Mouse (Mus musculus): ENCODE data around the gene Toe1. TPM values are rescaled to one million over a fixed set of nuclear protein-coding genes. Genes with fewer than 3 reads are reported as not detected.

Toe1 gene
- polyA plus RNA-seq, 1 experiment = 30.9 TPM

- H3K36me3 ChIP-seq (ENCODE audit: control insufficient read depth, insufficient read depth, low read length) = no peaks in the 10 kb centered on the region
- no peaks in the 10 kb centered on the region for H3K27me3 ChIP-seq (ENCODE audit: control insufficient read depth, insufficient read depth, low read length)
- TF ChIP-seq CTCF (IDR thresholded peaks at IDR 0.05; ENCODE audit: control insufficient read depth, insufficient read depth, insufficient replicate concordance, low read depth, low read length) (no peak), POLR2A (IDR thresholded peaks at IDR 0.05; ENCODE audit: control insufficient read depth, low read depth, low read length) (no peak)
- peak overlapping the region; percentile 39 for H3K4me3 ChIP-seq (ENCODE audit: control insufficient read depth, low read depth, low read length)
- H3K4me1 ChIP-seq (ENCODE audit: control insufficient read depth, insufficient read depth, low read length) = peaks cover 19% of the 10 kb centered on the region
- H3K27ac ChIP-seq (ENCODE audit: control insufficient read depth, insufficient read depth, low read depth, low read length) = no peak overlapping the region
These were observed 12.8 kb upstream of the Toe1 start for GRCm38 (mm10) chr4:116819968-116820901.

- Histone ChIP-seq H3K36me3 (ENCODE audit: control insufficient read depth, insufficient read depth, low read length) (no peaks in the 10 kb centered on the region), H3K4me1 (ENCODE audit: control insufficient read depth, insufficient read depth, low read length) (peaks cover 13% of the 10 kb centered on the region), H3K27ac (ENCODE audit: control insufficient read depth, insufficient read depth, low read depth, low read length) (no peak overlapping the region), H3K4me3 (ENCODE audit: control insufficient read depth, low read depth, low read length) (no peak overlapping the region), H3K27me3 (ENCODE audit: control insufficient read depth, insufficient read depth, low read length) (no peaks in the 10 kb centered on the region)
- TF ChIP-seq CTCF (IDR thresholded peaks at IDR 0.05; ENCODE audit: control insufficient read depth, insufficient read depth, insufficient replicate concordance, low read depth, low read length) (no peak), POLR2A (IDR thresholded peaks at IDR 0.05; ENCODE audit: control insufficient read depth, low read depth, low read length) (no peak)
These were observed 10.0 kb upstream of the Toe1 start for GRCm38 (mm10) chr4:116817486-116817885.

GRCm38 (mm10) chr4:116815276-116815675 lies 7.8 kb upstream of the Toe1 start:
- no peaks in the 10 kb centered on the region for H3K27me3 ChIP-seq (ENCODE audit: control insufficient read depth, insufficient read depth, low read length)
- peaks cover 3% of the 10 kb centered on the region for H3K4me1 ChIP-seq (ENCODE audit: control insufficient read depth, insufficient read depth, low read length)
- TF ChIP-seq CTCF (IDR thresholded peaks at IDR 0.05; ENCODE audit: control insufficient read depth, insufficient read depth, insufficient replicate concordance, low read depth, low read length) (no peak), POLR2A (IDR thresholded peaks at IDR 0.05; ENCODE audit: control insufficient read depth, low read depth, low read length) (no peak)
- H3K27ac ChIP-seq (ENCODE audit: control insufficient read depth, insufficient read depth, low read depth, low read length) = peak overlapping the region; percentile 14
- no peaks in the 10 kb centered on the region for H3K36me3 ChIP-seq (ENCODE audit: control insufficient read depth, insufficient read depth, low read length)
- H3K4me3 ChIP-seq (ENCODE audit: control insufficient read depth, low read depth, low read length) = no peak overlapping the region

GRCm38 (mm10) chr4:116811012-116811411 lies 3.6 kb upstream of the Toe1 start:
- Histone ChIP-seq H3K4me3 (ENCODE audit: control insufficient read depth, low read depth, low read length) (no peak overlapping the region), H3K27me3 (ENCODE audit: control insufficient read depth, insufficient read depth, low read length) (no peaks in the 10 kb centered on the region), H3K27ac (ENCODE audit: control insufficient read depth, insufficient read depth, low read depth, low read length) (no peak overlapping the region), H3K36me3 (ENCODE audit: control insufficient read depth, insufficient read depth, low read length) (no peaks in the 10 kb centered on the region), H3K4me1 (ENCODE audit: control insufficient read depth, insufficient read depth, low read length) (peaks cover 2% of the 10 kb centered on the region)
- TF ChIP-seq CTCF (IDR thresholded peaks at IDR 0.05; ENCODE audit: control insufficient read depth, insufficient read depth, insufficient replicate concordance, low read depth, low read length) (no peak), POLR2A (IDR thresholded peaks at IDR 0.05; ENCODE audit: control insufficient read depth, low read depth, low read length) (no peak)

GRCm38 (mm10) chr4:116799901-116800300 lies 7.5 kb downstream of the Toe1 start:
- Histone ChIP-seq H3K36me3 (ENCODE audit: control insufficient read depth, insufficient read depth, low read length) (no peaks in the 10 kb centered on the region), H3K4me3 (ENCODE audit: control insufficient read depth, low read depth, low read length) (no peak overlapping the region), H3K27ac (ENCODE audit: control insufficient read depth, insufficient read depth, low read depth, low read length) (no peak overlapping the region), H3K4me1 (ENCODE audit: control insufficient read depth, insufficient read depth, low read length) (no peaks in the 10 kb centered on the region), H3K27me3 (ENCODE audit: control insufficient read depth, insufficient read depth, low read length) (no peaks in the 10 kb centered on the region)
- TF ChIP-seq CTCF (IDR thresholded peaks at IDR 0.05; ENCODE audit: control insufficient read depth, insufficient read depth, insufficient replicate concordance, low read depth, low read length) (no peak), POLR2A (IDR thresholded peaks at IDR 0.05; ENCODE audit: control insufficient read depth, low read depth, low read length) (no peak)

GRCm38 (mm10) chr4:116796442-116797110 lies 10.9 kb downstream of the Toe1 start:
- no peaks in the 10 kb centered on the region for H3K27me3 ChIP-seq (ENCODE audit: control insufficient read depth, insufficient read depth, low read length)
- H3K4me3 ChIP-seq (ENCODE audit: control insufficient read depth, low read depth, low read length) = no peak overlapping the region
- no peak for TF ChIP-seq CTCF (IDR thresholded peaks at IDR 0.05; ENCODE audit: control insufficient read depth, insufficient read depth, insufficient replicate concordance, low read depth, low read length)
- no peak for TF ChIP-seq POLR2A (IDR thresholded peaks at IDR 0.05; ENCODE audit: control insufficient read depth, low read depth, low read length)
- H3K4me1 ChIP-seq (ENCODE audit: control insufficient read depth, insufficient read depth, low read length) = no peaks in the 10 kb centered on the region
- no peaks in the 10 kb centered on the region for H3K36me3 ChIP-seq (ENCODE audit: control insufficient read depth, insufficient read depth, low read length)
- 0 out of 2 replicates have a peak overlapping the region, but pooled peaks have one; percentile 26 for H3K27ac ChIP-seq (ENCODE audit: control insufficient read depth, insufficient read depth, low read depth, low read length)

- Histone ChIP-seq H3K4me1 (ENCODE audit: control insufficient read depth, insufficient read depth, low read length) (no peaks in the 10 kb centered on the region), H3K36me3 (ENCODE audit: control insufficient read depth, insufficient read depth, low read length) (no peaks in the 10 kb centered on the region), H3K27ac (ENCODE audit: control insufficient read depth, insufficient read depth, low read depth, low read length) (no peak overlapping the region), H3K4me3 (ENCODE audit: control insufficient read depth, low read depth, low read length) (no peak overlapping the region), H3K27me3 (ENCODE audit: control insufficient read depth, insufficient read depth, low read length) (no peaks in the 10 kb centered on the region)
- no peak for TF ChIP-seq CTCF (IDR thresholded peaks at IDR 0.05; ENCODE audit: control insufficient read depth, insufficient read depth, insufficient replicate concordance, low read depth, low read length)
- no peak for TF ChIP-seq POLR2A (IDR thresholded peaks at IDR 0.05; ENCODE audit: control insufficient read depth, low read depth, low read length)
These were observed 13.2 kb downstream of the Toe1 start for GRCm38 (mm10) chr4:116794273-116794672.

All from testis, adult 2 months (tissue).